Mouse (Mus musculus) spleen, adult 2 months (tissue): Measurements from ENCODE around the gene Auts2. TPM values are rescaled to one million over a fixed set of nuclear protein-coding genes. Genes with fewer than 3 reads are reported as not detected.

ENCODE experiments used
- DNase-seq, 2 experiments: peaks; one replicate each; pipeline versions ENCODE4 v3.0.0 to v3.0.0-alpha.2; 2012 to 2021; ENCODE audit warnings: low spot score in 2 of 2, low read depth in 1 of 2
- H3K27ac ChIP-seq: fragments of 200-500 bp; 2 replicates; pipeline ENCODE4 v1.5.1; 2012; ENCODE audit warnings: low read length, inconsistent platforms; ENCODE audit not compliant: insufficient read depth
- H3K27me3 ChIP-seq: fragments of 200-500 bp; 2 replicates; pipeline ENCODE4 v1.6.1; 2012; ENCODE audit warnings: mild to moderate bottlenecking, moderate library complexity, low read length, inconsistent platforms; ENCODE audit not compliant: control insufficient read depth, insufficient read depth
- H3K36me3 ChIP-seq: fragments of 200-500 bp; 2 replicates; pipeline ENCODE4 v1.6.1; 2012; ENCODE audit warnings: mild to moderate bottlenecking, low read length, inconsistent platforms; ENCODE audit not compliant: control insufficient read depth, insufficient read depth
- H3K4me1 ChIP-seq: fragments of 200-500 bp; 2 replicates; pipeline ENCODE4 v1.6.1; 2011; ENCODE audit warnings: inconsistent platforms; ENCODE audit not compliant: control insufficient read depth, insufficient read depth, insufficient read length
- H3K4me3 ChIP-seq: fragments of 200-500 bp; 2 replicates; pipeline ENCODE4 v1.5.1; 2011; ENCODE audit warnings: mild to moderate bottlenecking, inconsistent platforms; ENCODE audit not compliant: insufficient read depth, insufficient read length; ENCODE audit errors: extremely low read depth
- CTCF ChIP-seq: fragments of 200-500 bp; IDR thresholded peaks from 2 replicates; pipeline ENCODE4 v1.5.1; 2011; ENCODE audit warnings: mild to moderate bottlenecking, inconsistent platforms; ENCODE audit not compliant: insufficient read depth, insufficient read length, insufficient replicate concordance; ENCODE audit errors: extremely low read depth
- POLR2A ChIP-seq: fragments of 200-500 bp; IDR thresholded peaks from 2 replicates; pipeline ENCODE4 v1.6.1; 2011; ENCODE audit warnings: low read depth, low read length, inconsistent platforms
- WGBS: fragments of 180-500 bp; shearing (Covaris S2); methylation state at CpG from one replicate; pipeline ENCODE4 v1.1.7; 2018; 5-methylcytosine and 5-hydroxymethylcytosine counted together
- polyA plus RNA-seq: library from polyadenylated mRNA; depleted of rRNA; stranded (reverse); fragments of >200 nt; gene quantifications from 2 replicates; pipeline ENCODE4 v1.2.3, GENCODE M21; 2012

The Auts2 gene
- polyA plus RNA-seq, 1 experiment: 1.3 TPM

- H3K4me1 ChIP-seq: no peaks in the 10 kb centered on the region
- no peak overlapping the region for H3K27ac ChIP-seq
- 90% methylated on average over 7 of the region's 7 CpGs for WGBS
- no peak for DNase-seq
- no peaks in the 10 kb centered on the region for H3K27me3 ChIP-seq
- no peak overlapping the region for H3K4me3 ChIP-seq
- H3K36me3 ChIP-seq: no peaks in the 10 kb centered on the region
- TF ChIP-seq POLR2A (no peak), CTCF (no peak)
Observed at GRCm38 (mm10) chr5:131948571-131949151, 594.5 kb downstream of the Auts2 start.

- H3K4me1 ChIP-seq: no peaks in the 10 kb centered on the region
- H3K36me3 ChIP-seq: no peaks in the 10 kb centered on the region
- no peak overlapping the region for H3K4me3 ChIP-seq
- H3K27me3 ChIP-seq: no peaks in the 10 kb centered on the region
- DNase-seq: no peak
- no peak overlapping the region for H3K27ac ChIP-seq
- WGBS: 87% methylated on average over 5 of the region's 5 CpGs
- no peak for TF ChIP-seq POLR2A
- TF ChIP-seq CTCF: no peak
Observed at GRCm38 (mm10) chr5:131946801-131947200, 596.3 kb downstream of the Auts2 start.

- Histone ChIP-seq H3K36me3 (no peaks in the 10 kb centered on the region), H3K27me3 (no peaks in the 10 kb centered on the region), H3K4me3 (no peak overlapping the region), H3K27ac (no peak overlapping the region), H3K4me1 (no peaks in the 10 kb centered on the region)
- WGBS: 87% methylated on average over 2 of the region's 2 CpGs
- DNase-seq: no peak
- no peak for TF ChIP-seq POLR2A
Observed at GRCm38 (mm10) chr5:131944761-131945160, 598.4 kb downstream of the Auts2 start.

- Histone ChIP-seq H3K4me1 (no peaks in the 10 kb centered on the region), H3K36me3 (no peaks in the 10 kb centered on the region), H3K27ac (no peak overlapping the region), H3K27me3 (no peaks in the 10 kb centered on the region), H3K4me3 (no peak overlapping the region)
- TF ChIP-seq POLR2A: no peak
- TF ChIP-seq CTCF: no peak
- DNase-seq: no peak
- WGBS: 82% methylated on average over 7 of the region's 7 CpGs
Observed at GRCm38 (mm10) chr5:131928696-131929095, 614.4 kb downstream of the Auts2 start.

- 67% methylated on average over 4 of the region's 4 CpGs for WGBS
- no peaks in the 10 kb centered on the region for H3K4me1 ChIP-seq
- H3K36me3 ChIP-seq: no peaks in the 10 kb centered on the region
- no peak for DNase-seq
- H3K27me3 ChIP-seq: no peaks in the 10 kb centered on the region
- H3K27ac ChIP-seq: no peak overlapping the region
- no peak for TF ChIP-seq CTCF
- TF ChIP-seq POLR2A: no peak
- H3K4me3 ChIP-seq: no peak overlapping the region
Observed at GRCm38 (mm10) chr5:131922759-131923158, 620.4 kb downstream of the Auts2 start.

GRCm38 (mm10) chr5:131922118-131922517 lies 621.0 kb downstream of the Auts2 start:
- Histone ChIP-seq H3K4me3 (no peak overlapping the region), H3K4me1 (no peaks in the 10 kb centered on the region), H3K36me3 (no peaks in the 10 kb centered on the region), H3K27me3 (no peaks in the 10 kb centered on the region), H3K27ac (no peak overlapping the region)
- 82% methylated on average over 5 of the region's 5 CpGs for WGBS
- no peak for DNase-seq
- TF ChIP-seq CTCF: no peak
- no peak for TF ChIP-seq POLR2A

- 89% methylated on average over 12 of the region's 12 CpGs for WGBS
- no peaks in the 10 kb centered on the region for H3K36me3 ChIP-seq
- no peak overlapping the region for H3K4me3 ChIP-seq
- TF ChIP-seq POLR2A (no peak), CTCF (no peak)
- DNase-seq: no peak
- no peaks in the 10 kb centered on the region for H3K27me3 ChIP-seq
- H3K4me1 ChIP-seq: no peaks in the 10 kb centered on the region
- no peak overlapping the region for H3K27ac ChIP-seq
Observed at GRCm38 (mm10) chr5:131919983-131920777, 623.0 kb downstream of the Auts2 start.
